Mouse (Mus musculus): ENCODE results near the gene Plpp4. TPM values are rescaled to one million over a fixed set of nuclear protein-coding genes. Genes with fewer than 3 reads are reported as not detected.

The Plpp4 gene
- polyA plus RNA-seq (2015; fragmentation: Nextera tagmentation; extraction: Ambion mirVana), result 0.20 and 0.28 TPM in 2 replicates

GRCm38 (mm10) chr7:129256621-129257373 lies at the start of gene Plpp4:
Gene Plpp4 (plus strand): TSS chr7:129257031.
- 1% methylated on average over 65 of the region's 66 CpGs for WGBS
- peaks cover 21% of the 10 kb centered on the region; the same call in 1 of the 2 replicates for H3K27me3 ChIP-seq (replicated peaks; ENCODE audit: control insufficient read depth, insufficient read depth, low read length)
- H3K27ac ChIP-seq (ENCODE audit: low read length), result no peak within 1 kb of the TSS
- peak within 1 kb of the TSS; percentile 48 for H3K4me3 ChIP-seq (ENCODE audit: low read length)
- peak within 1 kb of the TSS; percentile 90 for H3K4me2 ChIP-seq (ENCODE audit: low read depth, low read length)
- peak; percentile 88 for ATAC-seq
- no peaks in the 10 kb centered on the region for H3K9me3 ChIP-seq (ENCODE audit: control insufficient read depth, low read length)
- H3K4me1 ChIP-seq (ENCODE audit: control insufficient read depth, insufficient read depth, low read length), result no peaks in the 10 kb centered on the region; the same call in 1 of the 2 replicates
- H3K36me3 ChIP-seq (ENCODE audit: control insufficient read depth, insufficient read depth, low read length), result no peaks in the 10 kb centered on the region
- peak within 1 kb of the TSS; percentile 58 for H3K9ac ChIP-seq (ENCODE audit: low read depth, low read length)

GRCm38 (mm10) chr7:129215926-129216543 lies 40.8 kb upstream of the Plpp4 start:
- H3K27ac ChIP-seq (ENCODE audit: low read length), result no peak overlapping the region
- H3K4me2 ChIP-seq (ENCODE audit: low read depth, low read length), result no peak overlapping the region
- 77% methylated on average over 10 of the region's 10 CpGs for WGBS
- H3K27me3 ChIP-seq (replicated peaks; ENCODE audit: control insufficient read depth, insufficient read depth, low read length), result no peaks in the 10 kb centered on the region
- H3K9me3 ChIP-seq (ENCODE audit: control insufficient read depth, low read length), result no peaks in the 10 kb centered on the region
- H3K9ac ChIP-seq (ENCODE audit: low read depth, low read length), result no peak overlapping the region
- H3K4me3 ChIP-seq (ENCODE audit: low read length), result no peak overlapping the region
- H3K4me1 ChIP-seq (ENCODE audit: control insufficient read depth, insufficient read depth, low read length), result no peaks in the 10 kb centered on the region
- no peaks in the 10 kb centered on the region for H3K36me3 ChIP-seq (ENCODE audit: control insufficient read depth, insufficient read depth, low read length)
- ATAC-seq, result 0 out of 2 replicates have a peak, but pooled peaks have one; percentile 16

GRCm38 (mm10) chr7:129216547-129217195 lies 40.2 kb upstream of the Plpp4 start:
- no peak overlapping the region for H3K27ac ChIP-seq (ENCODE audit: low read length)

GRCm38 (mm10) chr7:129220948-129221347 lies 35.9 kb upstream of the Plpp4 start:
- no peaks in the 10 kb centered on the region for H3K36me3 ChIP-seq (ENCODE audit: control insufficient read depth, insufficient read depth, low read length)
- no peak overlapping the region for H3K9ac ChIP-seq (ENCODE audit: low read depth, low read length)
- no peaks in the 10 kb centered on the region for H3K9me3 ChIP-seq (ENCODE audit: control insufficient read depth, low read length)
- no peak overlapping the region for H3K4me2 ChIP-seq (ENCODE audit: low read depth, low read length)
- H3K4me1 ChIP-seq (ENCODE audit: control insufficient read depth, insufficient read depth, low read length), result no peaks in the 10 kb centered on the region
- no peak for ATAC-seq
- H3K4me3 ChIP-seq (ENCODE audit: low read length), result no peak overlapping the region
- no peak overlapping the region for H3K27ac ChIP-seq (ENCODE audit: low read length)
- no peaks in the 10 kb centered on the region for H3K27me3 ChIP-seq (replicated peaks; ENCODE audit: control insufficient read depth, insufficient read depth, low read length)
- 69% methylated on average over 9 of the region's 9 CpGs for WGBS

More at GRCm38 (mm10) chr7:129216547-129217195, 40.2 kb upstream of the Plpp4 start:
- no peak; the same call in 1 of the 2 replicates for ATAC-seq
- H3K27me3 ChIP-seq (replicated peaks; ENCODE audit: control insufficient read depth, insufficient read depth, low read length), result no peaks in the 10 kb centered on the region
- no peaks in the 10 kb centered on the region for H3K4me1 ChIP-seq (ENCODE audit: control insufficient read depth, insufficient read depth, low read length)
- WGBS, result 57% methylated on average over 10 of the region's 10 CpGs
- no peak overlapping the region for H3K4me2 ChIP-seq (ENCODE audit: low read depth, low read length)
- no peaks in the 10 kb centered on the region for H3K36me3 ChIP-seq (ENCODE audit: control insufficient read depth, insufficient read depth, low read length)
- H3K9me3 ChIP-seq (ENCODE audit: control insufficient read depth, low read length), result no peaks in the 10 kb centered on the region
- H3K4me3 ChIP-seq (ENCODE audit: low read length), result no peak overlapping the region
- H3K9ac ChIP-seq (ENCODE audit: low read depth, low read length), result no peak overlapping the region

GRCm38 (mm10) chr7:129221649-129222048 lies 35.2 kb upstream of the Plpp4 start:
- no peak overlapping the region for H3K4me2 ChIP-seq (ENCODE audit: low read depth, low read length)
- H3K4me3 ChIP-seq (ENCODE audit: low read length), result no peak overlapping the region
- no peaks in the 10 kb centered on the region for H3K9me3 ChIP-seq (ENCODE audit: control insufficient read depth, low read length)
- H3K9ac ChIP-seq (ENCODE audit: low read depth, low read length), result no peak overlapping the region
- H3K27ac ChIP-seq (ENCODE audit: low read length), result no peak overlapping the region
- no peaks in the 10 kb centered on the region for H3K4me1 ChIP-seq (ENCODE audit: control insufficient read depth, insufficient read depth, low read length)
- no peaks in the 10 kb centered on the region for H3K36me3 ChIP-seq (ENCODE audit: control insufficient read depth, insufficient read depth, low read length)
- no peaks in the 10 kb centered on the region for H3K27me3 ChIP-seq (replicated peaks; ENCODE audit: control insufficient read depth, insufficient read depth, low read length)
- ATAC-seq, result no peak
- WGBS, result 83% methylated on average over 3 of the region's 3 CpGs

- no peak overlapping the region for H3K9ac ChIP-seq (ENCODE audit: low read depth, low read length)
- ATAC-seq, result no peak
- no peaks in the 10 kb centered on the region for H3K36me3 ChIP-seq (ENCODE audit: control insufficient read depth, insufficient read depth, low read length)
- H3K27me3 ChIP-seq (replicated peaks; ENCODE audit: control insufficient read depth, insufficient read depth, low read length), result no peaks in the 10 kb centered on the region
- 53% methylated on average over 2 of the region's 2 CpGs for WGBS
- no peaks in the 10 kb centered on the region for H3K9me3 ChIP-seq (ENCODE audit: control insufficient read depth, low read length)
- H3K4me3 ChIP-seq (ENCODE audit: low read length), result no peak overlapping the region
- no peak overlapping the region for H3K4me2 ChIP-seq (ENCODE audit: low read depth, low read length)
- H3K4me1 ChIP-seq (ENCODE audit: control insufficient read depth, insufficient read depth, low read length), result no peaks in the 10 kb centered on the region
- no peak overlapping the region for H3K27ac ChIP-seq (ENCODE audit: low read length)
Observed at GRCm38 (mm10) chr7:129235410-129235809, 21.4 kb upstream of the Plpp4 start.

GRCm38 (mm10) chr7:129235995-129236394 lies 20.8 kb upstream of the Plpp4 start:
- ATAC-seq, result no peak
- Histone ChIP-seq H3K4me2 (ENCODE audit: low read depth, low read length) (no peak overlapping the region), H3K9ac (ENCODE audit: low read depth, low read length) (no peak overlapping the region), H3K27me3 (replicated peaks; ENCODE audit: control insufficient read depth, insufficient read depth, low read length) (no peaks in the 10 kb centered on the region), H3K27ac (ENCODE audit: low read length) (no peak overlapping the region), H3K4me3 (ENCODE audit: low read length) (no peak overlapping the region), H3K9me3 (ENCODE audit: control insufficient read depth, low read length) (no peaks in the 10 kb centered on the region), H3K4me1 (ENCODE audit: control insufficient read depth, insufficient read depth, low read length) (no peaks in the 10 kb centered on the region), H3K36me3 (ENCODE audit: control insufficient read depth, insufficient read depth, low read length) (no peaks in the 10 kb centered on the region)
- WGBS, result 70% methylated on average over 5 of the region's 5 CpGs

GRCm38 (mm10) chr7:129250981-129251380 lies 5.8 kb upstream of the Plpp4 start:
- ATAC-seq, result no peak
- Histone ChIP-seq H3K9ac (ENCODE audit: low read depth, low read length) (no peak overlapping the region), H3K4me2 (ENCODE audit: low read depth, low read length) (no peak overlapping the region), H3K36me3 (ENCODE audit: control insufficient read depth, insufficient read depth, low read length) (no peaks in the 10 kb centered on the region), H3K4me3 (ENCODE audit: low read length) (no peak overlapping the region), H3K9me3 (ENCODE audit: control insufficient read depth, low read length) (no peaks in the 10 kb centered on the region), H3K27me3 (replicated peaks; ENCODE audit: control insufficient read depth, insufficient read depth, low read length) (peaks cover 9% of the 10 kb centered on the region; the same call in 1 of the 2 replicates), H3K4me1 (ENCODE audit: control insufficient read depth, insufficient read depth, low read length) (no peaks in the 10 kb centered on the region), H3K27ac (ENCODE audit: low read length) (no peak overlapping the region)

GRCm38 (mm10) chr7:129253406-129253805 lies 3.4 kb upstream of the Plpp4 start:
- Histone ChIP-seq H3K9me3 (ENCODE audit: control insufficient read depth, low read length) (no peaks in the 10 kb centered on the region), H3K4me1 (ENCODE audit: control insufficient read depth, insufficient read depth, low read length) (no peaks in the 10 kb centered on the region; the same call in 1 of the 2 replicates), H3K4me3 (ENCODE audit: low read length) (no peak overlapping the region), H3K36me3 (ENCODE audit: control insufficient read depth, insufficient read depth, low read length) (no peaks in the 10 kb centered on the region), H3K4me2 (ENCODE audit: low read depth, low read length) (no peak overlapping the region), H3K27ac (ENCODE audit: low read length) (no peak overlapping the region), H3K27me3 (replicated peaks; ENCODE audit: control insufficient read depth, insufficient read depth, low read length) (peaks cover 19% of the 10 kb centered on the region; the same call in 1 of the 2 replicates), H3K9ac (ENCODE audit: low read depth, low read length) (no peak overlapping the region)
- ATAC-seq, result no peak
- WGBS, result 85% methylated on average over 6 of the region's 6 CpGs
